Mouse (Mus musculus): ENCODE measurements around the gene Mapkapk5. TPM values are rescaled to one million over a fixed set of nuclear protein-coding genes. Genes with fewer than 3 reads are reported as not detected.

The Mapkapk5 gene
- total RNA-seq, 2 experiments from 2014 or later, result 135 to 186 TPM

- ATAC-seq (replicated peaks; ENCODE audit: low FRiP score, low TSS enrichment, poor library complexity, severe bottlenecking), result no peak
Measured at GRCm38 (mm10) chr5:121566035-121566681, 20.5 kb upstream of the Mapkapk5 start.

GRCm38 (mm10) chr5:121564468-121564895 is 18.8 kb upstream of the Mapkapk5 start:
- peak; percentile 89 for ATAC-seq (replicated peaks; ENCODE audit: low FRiP score, low TSS enrichment, poor library complexity, severe bottlenecking)

- ATAC-seq (replicated peaks; ENCODE audit: low FRiP score, low TSS enrichment, poor library complexity, severe bottlenecking), result no peak
Measured at GRCm38 (mm10) chr5:121562436-121562835, 16.7 kb upstream of the Mapkapk5 start.

GRCm38 (mm10) chr5:121549196-121549595 is 3.5 kb upstream of the Mapkapk5 start:
- ATAC-seq (replicated peaks; ENCODE audit: low FRiP score, low TSS enrichment, poor library complexity, severe bottlenecking), result no peak

- ATAC-seq (replicated peaks; ENCODE audit: low FRiP score, low TSS enrichment, poor library complexity, severe bottlenecking), result peak; percentile 48; the same call in 1 of the 2 replicates
Measured at GRCm38 (mm10) chr5:121547084-121547483, 1.4 kb upstream of the Mapkapk5 start.

GRCm38 (mm10) chr5:121546530-121546895 is 808 bp upstream of the Mapkapk5 start:
- peak; percentile 73 for ATAC-seq (replicated peaks; ENCODE audit: low FRiP score, low TSS enrichment, poor library complexity, severe bottlenecking)

GRCm38 (mm10) chr5:121544910-121545792 is 554 bp downstream of the Mapkapk5 start, which contains the start of the genes Adam1a and Gm42878:
Gene Adam1a (minus strand): TSS chr5:121545482.
Gene Gm42878 (minus strand): TSS chr5:121545482.
- ATAC-seq (replicated peaks; ENCODE audit: low FRiP score, low TSS enrichment, poor library complexity, severe bottlenecking), result peak; percentile 21; the same call in 1 of the 2 replicates

GRCm38 (mm10) chr5:121543370-121543769 is 2.3 kb downstream of the Mapkapk5 start:
- ATAC-seq (replicated peaks; ENCODE audit: low FRiP score, low TSS enrichment, poor library complexity, severe bottlenecking), result no peak

- no peak for ATAC-seq (replicated peaks; ENCODE audit: low FRiP score, low TSS enrichment, poor library complexity, severe bottlenecking)
Measured at GRCm38 (mm10) chr5:121541235-121541634, 4.5 kb downstream of the Mapkapk5 start.

- no peak for ATAC-seq (replicated peaks; ENCODE audit: low FRiP score, low TSS enrichment, poor library complexity, severe bottlenecking)
Measured at GRCm38 (mm10) chr5:121540066-121540465, 5.6 kb downstream of the Mapkapk5 start.

- ATAC-seq (replicated peaks; ENCODE audit: low FRiP score, low TSS enrichment, poor library complexity, severe bottlenecking), result no peak
Measured at GRCm38 (mm10) chr5:121537588-121537987, 8.1 kb downstream of the Mapkapk5 start.

- no peak for ATAC-seq (replicated peaks; ENCODE audit: low FRiP score, low TSS enrichment, poor library complexity, severe bottlenecking)
Measured at GRCm38 (mm10) chr5:121536921-121537555, 8.7 kb downstream of the Mapkapk5 start.

GRCm38 (mm10) chr5:121535116-121535515 is 10.6 kb downstream of the Mapkapk5 start:
- ATAC-seq (replicated peaks; ENCODE audit: low FRiP score, low TSS enrichment, poor library complexity, severe bottlenecking), result peak; percentile 79

GRCm38 (mm10) chr5:121534521-121534920 is 11.2 kb downstream of the Mapkapk5 start:
- peak; percentile 43; the same call in 1 of the 2 replicates for ATAC-seq (replicated peaks; ENCODE audit: low FRiP score, low TSS enrichment, poor library complexity, severe bottlenecking)

- no peak for ATAC-seq (replicated peaks; ENCODE audit: low FRiP score, low TSS enrichment, poor library complexity, severe bottlenecking)
Measured at GRCm38 (mm10) chr5:121526961-121527360, 18.7 kb downstream of the Mapkapk5 start.

GRCm38 (mm10) chr5:121526526-121526925 is 19.2 kb downstream of the Mapkapk5 start:
- ATAC-seq (replicated peaks; ENCODE audit: low FRiP score, low TSS enrichment, poor library complexity, severe bottlenecking), result no peak

- no peak for ATAC-seq (replicated peaks; ENCODE audit: low FRiP score, low TSS enrichment, poor library complexity, severe bottlenecking)
Measured at GRCm38 (mm10) chr5:121525774-121526450, 19.8 kb downstream of the Mapkapk5 start.

GRCm38 (mm10) chr5:121519758-121520157 is 25.9 kb downstream of the Mapkapk5 start:
- ATAC-seq (replicated peaks; ENCODE audit: low FRiP score, low TSS enrichment, poor library complexity, severe bottlenecking), result peak; percentile 46

- no peak for ATAC-seq (replicated peaks; ENCODE audit: low FRiP score, low TSS enrichment, poor library complexity, severe bottlenecking)
Measured at GRCm38 (mm10) chr5:121518983-121519382, 26.7 kb downstream of the Mapkapk5 start.
